Mouse (Mus musculus): ENCODE data around the gene Barhl2. TPM values are rescaled to one million over a fixed set of nuclear protein-coding genes. Genes with fewer than 3 reads are reported as not detected.

Gene Barhl2
- total and polyA plus RNA-seq, 3 experiments = not detected

DNA sequence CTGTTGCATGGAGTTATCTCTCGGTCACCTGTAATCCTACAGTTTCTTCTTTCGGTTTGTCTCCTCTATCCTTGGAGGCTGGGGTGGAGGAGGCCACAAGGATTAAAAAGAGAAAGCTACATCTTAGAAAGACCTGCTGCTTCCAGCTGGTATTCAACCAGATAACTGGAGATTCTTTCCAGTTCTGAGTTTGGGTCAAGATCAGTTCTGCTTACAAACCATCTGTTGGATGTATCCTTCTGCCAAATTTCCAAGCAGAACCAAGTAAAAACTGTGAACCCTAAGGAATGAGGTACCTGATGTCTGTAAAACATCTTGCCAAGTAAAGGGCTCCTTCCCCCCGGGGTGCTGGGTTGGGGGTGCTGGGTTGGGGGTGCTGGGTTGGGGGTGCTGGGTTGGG, 12.3 kb downstream of the Barhl2 start:
- DNase-seq (ENCODE audit: extremely low read depth) = no peak
- Histone ChIP-seq H3K4me2 (ENCODE audit: insufficient read depth, low read depth, poor library complexity, severe bottlenecking) (no peak overlapping the region), H3K27me3 (replicated peaks) (no peaks in the 10 kb centered on the region), H3K4me3 (replicated peaks in 1 of 3; ENCODE audit: low read depth in 2 of 3, low read length in 2 of 3, poor library complexity in 1 of 3) (no peak overlapping the region), H3K9me3 (replicated peaks; ENCODE audit: low read length) (peaks cover 3% of the 10 kb centered on the region), H3K79me2 (replicated peaks; ENCODE audit: control insufficient read depth, extremely low read depth, insufficient read depth, poor library complexity, severe bottlenecking) (no peaks in the 10 kb centered on the region), H3K36me3 (replicated peaks in 1 of 2; ENCODE audit: control insufficient read depth in 1 of 2, insufficient read depth in 1 of 2, low read length in 1 of 2) (no peaks in the 10 kb centered on the region), H3K27ac (ENCODE audit: insufficient read depth, low read depth) (no peak overlapping the region), H3K4me1 (ENCODE audit: control insufficient read depth in 1 of 2, insufficient read depth in 2 of 2) (no peaks in the 10 kb centered on the region), H3K9ac (ENCODE audit: insufficient read depth, low read depth) (no peak overlapping the region)
- TF ChIP-seq CHD2 (IDR thresholded peaks at IDR 0.05; ENCODE audit: low read length) = no peak
- no peak for TF ChIP-seq ETS1 (conservative IDR thresholded peaks at IDR 0.05; ENCODE audit: low read depth, low read length)
- in situ Hi-C loops (cut with MboI; ENCODE audit: low pct_ligation_motif_present, low pct_unique_long_range_greater_than_20kb, low sequenced_read_pairs) (no loop called here), dilution Hi-C loops (cut with MboI; ENCODE audit: extremely low pct_ligation_motif_present, extremely low pct_unique_long_range_greater_than_20kb, low sequenced_read_pairs) (no loop called here)

DNA sequence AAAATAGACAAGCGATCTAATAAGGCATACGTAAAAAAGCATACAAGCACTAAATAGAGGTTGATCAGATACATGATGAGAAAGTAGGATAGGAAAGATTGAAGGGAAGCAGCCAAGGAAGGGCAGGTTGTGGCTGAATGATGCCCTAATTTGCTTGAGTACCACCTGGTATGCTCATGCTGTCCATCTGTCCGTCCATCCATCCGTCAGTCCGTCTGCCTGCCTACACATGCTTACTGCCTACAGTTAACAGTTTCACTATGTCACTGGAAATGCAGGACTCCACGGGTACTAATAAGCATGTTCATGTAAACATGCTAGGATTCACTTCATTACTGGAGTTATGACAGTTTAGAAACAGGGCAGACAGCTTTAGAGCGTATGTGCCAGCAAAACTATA, 19.1 kb downstream of the Barhl2 start:
- Histone ChIP-seq H3K4me3 (replicated peaks in 1 of 3; ENCODE audit: low read depth in 2 of 3, low read length in 2 of 3, poor library complexity in 1 of 3) (no peak overlapping the region), H3K27me3 (replicated peaks) (no peaks in the 10 kb centered on the region), H3K27ac (ENCODE audit: insufficient read depth, low read depth) (no peak overlapping the region), H3K36me3 (replicated peaks in 1 of 2; ENCODE audit: control insufficient read depth in 1 of 2, insufficient read depth in 1 of 2, low read length in 1 of 2) (no peaks in the 10 kb centered on the region), H3K9me3 (replicated peaks; ENCODE audit: low read length) (no peaks in the 10 kb centered on the region), H3K4me2 (ENCODE audit: insufficient read depth, low read depth, poor library complexity, severe bottlenecking) (no peak overlapping the region), H3K4me1 (ENCODE audit: control insufficient read depth in 1 of 2, insufficient read depth in 2 of 2) (no peaks in the 10 kb centered on the region), H3K9ac (ENCODE audit: insufficient read depth, low read depth) (no peak overlapping the region), H3K79me2 (replicated peaks; ENCODE audit: control insufficient read depth, extremely low read depth, insufficient read depth, poor library complexity, severe bottlenecking) (no peaks in the 10 kb centered on the region)
- dilution Hi-C loops (cut with MboI; ENCODE audit: extremely low pct_ligation_motif_present, extremely low pct_unique_long_range_greater_than_20kb, low sequenced_read_pairs) = no loop called here
- in situ Hi-C loops (cut with MboI; ENCODE audit: low pct_ligation_motif_present, low pct_unique_long_range_greater_than_20kb, low sequenced_read_pairs) = no loop called here
- TF ChIP-seq ETS1 (conservative IDR thresholded peaks at IDR 0.05; ENCODE audit: low read depth, low read length) = no peak
- DNase-seq (ENCODE audit: extremely low read depth) = no peak

DNA sequence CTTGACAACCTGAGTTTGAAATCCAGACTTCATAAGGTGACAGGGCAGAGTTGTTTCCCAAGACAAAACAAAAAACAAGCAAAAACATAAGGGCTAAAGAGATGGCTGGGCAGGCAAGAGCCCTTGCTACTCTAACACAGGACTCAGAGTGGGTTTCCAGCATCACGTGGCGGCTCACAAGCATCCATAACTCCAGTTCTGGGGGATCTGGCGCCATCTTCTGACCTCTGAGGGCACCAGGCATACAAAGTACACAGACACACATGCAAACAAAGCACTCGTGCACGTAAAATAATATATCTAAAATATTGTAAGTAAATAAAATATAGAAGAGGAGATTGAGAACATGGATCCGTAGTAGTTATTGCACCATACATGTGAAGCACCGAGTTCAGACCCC, 31.9 kb downstream of the Barhl2 start:
- DNase-seq (ENCODE audit: extremely low read depth) = no peak

More for the DNA sequence above, 31.9 kb downstream of the Barhl2 start:
- Histone ChIP-seq H3K27me3 (replicated peaks) (no peaks in the 10 kb centered on the region), H3K27ac (ENCODE audit: insufficient read depth, low read depth) (no peak overlapping the region), H3K36me3 (replicated peaks in 1 of 2; ENCODE audit: control insufficient read depth in 1 of 2, insufficient read depth in 1 of 2, low read length in 1 of 2) (no peaks in the 10 kb centered on the region), H3K9ac (ENCODE audit: insufficient read depth, low read depth) (no peak overlapping the region), H3K9me3 (replicated peaks; ENCODE audit: low read length) (peaks cover 4% of the 10 kb centered on the region), H3K79me2 (replicated peaks; ENCODE audit: control insufficient read depth, extremely low read depth, insufficient read depth, poor library complexity, severe bottlenecking) (no peaks in the 10 kb centered on the region), H3K4me2 (ENCODE audit: insufficient read depth, low read depth, poor library complexity, severe bottlenecking) (no peak overlapping the region), H3K4me3 (replicated peaks in 1 of 3; ENCODE audit: low read depth in 2 of 3, low read length in 2 of 3, poor library complexity in 1 of 3) (no peak overlapping the region), H3K4me1 (ENCODE audit: control insufficient read depth in 1 of 2, insufficient read depth in 2 of 2) (no peaks in the 10 kb centered on the region)
- dilution Hi-C loops (cut with MboI; ENCODE audit: extremely low pct_ligation_motif_present, extremely low pct_unique_long_range_greater_than_20kb, low sequenced_read_pairs) = no loop called here
- in situ Hi-C loops (cut with MboI; ENCODE audit: low pct_ligation_motif_present, low pct_unique_long_range_greater_than_20kb, low sequenced_read_pairs) = no loop called here
- TF ChIP-seq ZKSCAN1 (IDR thresholded peaks at IDR 0.05; ENCODE audit: borderline replicate concordance, low read depth, low read length) (no peak), E2F4 (IDR thresholded peaks at IDR 0.05; ENCODE audit: insufficient replicate concordance, low read depth, low read length) (no peak), UBTF (IDR thresholded peaks at IDR 0.05; ENCODE audit: low read depth, low read length) (no peak), POLR2AphosphoS2 (IDR thresholded peaks at IDR 0.05; ENCODE audit: low read depth, low read length) (no peak), JUND (conservative IDR thresholded peaks at IDR 0.05; ENCODE audit: low read depth, low read length) (no peak), POLR2A (IDR thresholded peaks at IDR 0.05; ENCODE audit: low read depth, low read length) (no peak), EP300 (IDR thresholded peaks at IDR 0.05; ENCODE audit: low read length) (no peak), NELFE (IDR thresholded peaks at IDR 0.05; ENCODE audit: low read depth, low read length) (no peak), MEF2A (IDR thresholded peaks at IDR 0.05; ENCODE audit: borderline replicate concordance, low read depth, low read length) (no peak), GABPA (IDR thresholded peaks at IDR 0.05; ENCODE audit: insufficient replicate concordance, low read depth, low read length) (no peak), TCF12 (IDR thresholded peaks at IDR 0.05; ENCODE audit: low read depth, low read length) (no peak), NRF1 (IDR thresholded peaks at IDR 0.05; ENCODE audit: low read depth, low read length) (no peak), ETS1 (conservative IDR thresholded peaks at IDR 0.05; ENCODE audit: low read depth, low read length) (no peak), USF1 (IDR thresholded peaks at IDR 0.05; ENCODE audit: low read depth, low read length) (no peak), RAD21 (IDR thresholded peaks at IDR 0.05; ENCODE audit: low read depth, low read length) (no peak)
